Mouse (Mus musculus): ENCODE data around the gene Lats1. TPM values are rescaled to one million over a fixed set of nuclear protein-coding genes. Genes with fewer than 3 reads are reported as not detected.
"Not testable (repeated sequence)": the region's sequence is repeated elsewhere in the genome, so short reads cannot be mapped to it uniquely, and the experiment has no call there.

Lats1 gene
- polyA plus RNA-seq, 1 experiment from 2014 or later = 5.1 TPM

DNA sequence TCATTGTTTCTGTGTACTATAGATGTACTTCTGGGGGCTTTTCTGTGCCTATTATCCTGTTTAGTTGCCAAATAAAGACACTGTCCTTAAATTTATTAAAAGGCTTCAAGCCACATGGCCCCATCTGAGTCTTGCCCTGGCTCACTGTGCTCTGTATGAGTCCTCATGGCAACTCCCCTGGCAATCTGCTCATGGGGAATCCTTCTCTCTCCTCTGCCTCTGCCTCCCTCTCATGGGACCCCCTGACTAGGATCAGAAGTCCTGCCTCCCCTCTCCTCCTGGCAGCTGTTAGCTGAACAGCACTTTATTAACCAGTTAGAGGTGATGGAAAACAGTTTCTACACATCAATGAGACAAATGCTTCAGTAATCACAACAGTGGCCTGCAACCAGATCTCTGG, 50.6 kb downstream of the Lats1 start:
- no peaks in the 10 kb centered on the region for H3K27me3 ChIP-seq (replicated peaks)
- no peak overlapping the region for H3K9ac ChIP-seq
- no peak for ATAC-seq
- H3K9me3 ChIP-seq (replicated peaks) = no peaks in the 10 kb centered on the region
- no peak overlapping the region for H3K4me2 ChIP-seq
- no peak overlapping the region for H3K27ac ChIP-seq
- H3K36me3 ChIP-seq = no peaks in the 10 kb centered on the region
- H3K4me3 ChIP-seq = no peak overlapping the region
- peaks cover 29% of the 10 kb centered on the region for H3K4me1 ChIP-seq

DNA sequence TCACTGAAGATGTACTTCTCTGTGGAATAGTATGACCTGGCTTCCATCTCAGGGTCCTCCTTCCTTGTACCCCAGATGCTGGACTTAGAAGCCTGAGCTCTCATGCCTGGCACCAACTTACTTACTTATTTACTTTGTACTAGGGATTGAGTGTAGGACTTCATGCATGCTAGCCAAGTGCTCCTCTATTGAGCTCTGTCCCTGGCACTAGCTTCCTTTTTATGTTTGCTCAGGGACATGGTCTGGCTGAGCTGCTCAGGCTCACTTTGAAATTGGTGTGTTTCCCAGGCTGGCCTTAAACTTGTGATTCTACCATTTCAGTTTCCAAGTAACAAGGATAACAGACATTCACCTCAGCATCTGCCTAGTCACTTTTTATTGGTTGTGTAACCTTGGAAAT, 56.1 kb downstream of the Lats1 start:
- no peak overlapping the region for H3K4me2 ChIP-seq
- H3K9ac ChIP-seq = no peak overlapping the region
- H3K27ac ChIP-seq = 0 out of 2 replicates have a peak overlapping the region, but pooled peaks have one; percentile 28
- H3K4me1 ChIP-seq = peaks cover 25% of the 10 kb centered on the region
- no peak for ATAC-seq
- H3K9me3 ChIP-seq (replicated peaks) = no peaks in the 10 kb centered on the region
- no peaks in the 10 kb centered on the region for H3K27me3 ChIP-seq (replicated peaks)
- H3K36me3 ChIP-seq = peaks cover 25% of the 10 kb centered on the region
- H3K4me3 ChIP-seq = no peak overlapping the region

DNA sequence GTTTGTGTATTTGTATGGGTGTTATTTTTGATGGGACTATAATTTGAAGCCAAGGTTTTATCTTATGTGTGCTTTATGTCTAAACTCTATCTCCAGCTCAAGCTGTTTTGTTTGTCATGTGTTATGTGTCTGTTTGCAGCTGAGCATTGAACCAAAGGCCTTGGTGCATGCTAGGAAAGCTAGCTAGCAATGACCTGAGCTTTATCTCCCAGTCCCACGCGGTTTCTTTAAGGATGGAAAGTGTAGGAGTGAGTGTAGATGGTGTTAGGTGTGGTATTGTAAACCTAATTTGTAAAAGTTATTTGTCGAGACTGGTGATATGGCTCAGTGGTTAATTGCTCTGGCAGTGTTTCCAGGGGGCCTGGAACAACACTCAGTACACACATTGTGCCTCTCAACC, 56.9 kb downstream of the Lats1 start:
- Histone ChIP-seq H3K9me3 (replicated peaks) (no peaks in the 10 kb centered on the region), H3K36me3 (peaks cover 29% of the 10 kb centered on the region), H3K4me1 (peaks cover 25% of the 10 kb centered on the region), H3K27ac (peak overlapping the region; percentile 15; the same call in 1 of the 2 replicates), H3K4me3 (no peak overlapping the region), H3K9ac (no peak overlapping the region), H3K4me2 (no peak overlapping the region), H3K27me3 (replicated peaks) (no peaks in the 10 kb centered on the region)
- peak; percentile 87 for ATAC-seq
- WGBS (ENCODE audit: insufficient replicate concordance) = 41% methylated on average over 3 of the region's 3 CpGs

DNA sequence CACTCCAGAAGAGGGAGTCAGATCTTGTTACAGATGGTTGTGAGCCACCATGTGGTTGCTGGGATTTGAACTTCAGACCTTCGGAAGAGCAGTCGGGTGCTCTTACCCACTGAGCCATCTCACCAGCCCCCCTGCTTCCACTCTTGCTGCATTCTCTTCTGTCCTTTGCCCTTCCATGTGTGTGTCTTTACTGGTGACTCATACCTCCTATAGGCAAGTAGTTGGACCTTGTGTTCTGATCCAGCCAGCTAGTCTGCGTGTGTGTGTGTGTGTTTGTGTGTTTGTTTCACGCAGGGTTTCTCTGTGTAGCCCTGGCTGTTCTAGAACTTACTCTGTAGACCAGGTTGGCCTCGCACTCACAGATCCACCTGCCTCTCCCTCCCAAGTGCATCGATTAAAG, 64.5 kb downstream of the Lats1 start:
- H3K4me1 ChIP-seq; H3K27ac ChIP-seq; H3K9me3 ChIP-seq (replicated peaks); H3K4me2 ChIP-seq; H3K9ac ChIP-seq; H3K27me3 ChIP-seq (replicated peaks); H3K4me3 ChIP-seq; ATAC-seq: not testable (repeated sequence)
- peaks cover 74% of the 10 kb centered on the region for H3K36me3 ChIP-seq
- WGBS (ENCODE audit: insufficient replicate concordance) = 86% methylated on average over 6 of the region's 6 CpGs

DNA sequence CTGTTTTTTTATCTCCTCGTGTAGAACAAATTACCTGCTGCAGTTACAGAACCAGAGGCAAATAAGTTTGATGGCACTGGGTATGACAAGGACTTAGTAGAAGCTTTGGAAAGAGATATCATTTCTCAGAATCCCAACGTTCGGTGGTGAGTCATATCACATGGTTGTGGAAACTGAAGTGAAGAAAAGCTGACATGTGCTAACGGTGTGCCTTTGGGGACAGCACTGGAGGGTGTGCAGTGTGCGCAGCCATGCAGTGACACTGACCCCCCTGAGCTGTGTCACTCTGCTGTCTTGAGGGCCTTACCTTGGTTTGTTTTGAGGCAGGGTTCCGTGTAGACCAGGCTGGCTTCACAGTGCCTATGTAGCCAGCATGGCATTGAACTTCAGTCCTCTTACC, 67.7 kb downstream of the Lats1 start:
- Histone ChIP-seq H3K4me1 (peaks cover 4% of the 10 kb centered on the region; the same call in 1 of the 2 replicates), H3K36me3 (peaks cover 70% of the 10 kb centered on the region), H3K4me2 (no peak overlapping the region), H3K27ac (no peak overlapping the region), H3K9ac (no peak overlapping the region), H3K4me3 (no peak overlapping the region), H3K9me3 (replicated peaks) (no peaks in the 10 kb centered on the region), H3K27me3 (replicated peaks) (no peaks in the 10 kb centered on the region)
- WGBS (ENCODE audit: insufficient replicate concordance) = 60% methylated on average over 6 of the region's 6 CpGs
- ATAC-seq = no peak

DNA sequence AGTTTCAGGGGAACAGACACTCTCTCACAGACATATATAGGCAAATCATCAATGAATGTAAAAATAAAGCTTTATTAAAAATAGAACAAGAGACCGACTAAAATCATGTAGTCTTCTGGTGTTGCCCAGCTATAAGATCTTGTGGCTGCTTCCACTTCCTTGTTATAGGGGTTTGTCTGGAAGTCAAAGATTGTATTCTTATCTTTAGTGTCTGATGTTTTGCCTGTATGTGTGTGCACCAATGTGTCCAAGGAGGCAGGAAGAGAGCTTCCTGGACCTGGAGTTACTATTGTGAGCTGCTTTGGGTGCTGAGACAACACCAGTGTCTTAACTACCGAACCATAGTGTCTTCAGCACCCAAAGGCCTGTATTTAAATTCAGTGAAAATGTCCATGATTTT, 76.5 kb downstream of the Lats1 start:
- Histone ChIP-seq H3K27me3 (replicated peaks) (no peaks in the 10 kb centered on the region), H3K9me3 (replicated peaks) (no peaks in the 10 kb centered on the region), H3K36me3 (peaks cover 81% of the 10 kb centered on the region), H3K4me1 (peaks cover 15% of the 10 kb centered on the region), H3K4me3 (no peak overlapping the region), H3K4me2 (no peak overlapping the region), H3K9ac (0 out of 2 replicates have a peak overlapping the region, but pooled peaks have one; percentile 27), H3K27ac (0 out of 2 replicates have a peak overlapping the region, but pooled peaks have one; percentile 25)
- 37% methylated on average over 2 of the region's 2 CpGs for WGBS (ENCODE audit: insufficient replicate concordance)
- peak; percentile 49; the same call in 1 of the 2 replicates for ATAC-seq

Other genes with a start within 250 kb of the Lats1 start
- gene Ulbp1, start 207.6 kb upstream of the Lats1 start, polyA plus RNA-seq (2016; fragmentation: Nextera tagmentation; extraction: Ambion mirVana) = 1.6 and 2.9 TPM in 2 replicates
- 1.6 and 1.8 TPM in 2 replicates for gene Lrp11, start 91.4 kb upstream of the Lats1 start, polyA plus RNA-seq (2016; fragmentation: Nextera tagmentation; extraction: Ambion mirVana)
- 40.8 and 43.2 TPM in 2 replicates for gene Nup43, start 13.7 kb upstream of the Lats1 start, polyA plus RNA-seq (2016; fragmentation: Nextera tagmentation; extraction: Ambion mirVana)
- gene Pcmt1, start 78 bp upstream of the Lats1 start, polyA plus RNA-seq (2016; fragmentation: Nextera tagmentation; extraction: Ambion mirVana) = 115 and 121 TPM in 2 replicates
- gene Katna1, start 44.8 kb downstream of the Lats1 start, polyA plus RNA-seq (2016; fragmentation: Nextera tagmentation; extraction: Ambion mirVana) = 41.1 and 42.1 TPM in 2 replicates
- 32.5 and 33.1 TPM in 2 replicates for gene Ginm1, start 111.6 kb downstream of the Lats1 start, polyA plus RNA-seq (2016; fragmentation: Nextera tagmentation; extraction: Ambion mirVana)
- gene Ppil4, start 111.7 kb downstream of the Lats1 start, polyA plus RNA-seq (2016; fragmentation: Nextera tagmentation; extraction: Ambion mirVana) = 34.6 and 35.1 TPM in 2 replicates
- 0.07 and 0.14 TPM in 2 replicates for gene Zc3h12d, start 151.3 kb downstream of the Lats1 start, polyA plus RNA-seq (2016; fragmentation: Nextera tagmentation; extraction: Ambion mirVana)